Mouse (Mus musculus) stomach, embryonic 14.5 days (tissue): ENCODE measurements around the gene 1190002N15Rik. TPM values are rescaled to one million over a fixed set of nuclear protein-coding genes. Genes with fewer than 3 reads are reported as not detected.
A peak's percentile ranks its signal among the peaks of the same experiment; 100 is the strongest.

Experiments
- ATAC-seq: fragments of 200-750 bp; cut with Nextera tagmentation; 2 replicates; pipeline ENCODE4 v1.8.0; 2017; ENCODE audit warnings: low read depth, moderate TSS enrichment; ENCODE audit not compliant: insufficient number of reproducible peaks, insufficient read depth, low FRiP score
- H3K27ac ChIP-seq: fragments of 300-500 bp; sonication (generic); 2 replicates; pipeline ENCODE4 v1.5.1; 2014; ENCODE audit warnings: mild to moderate bottlenecking, low read length, moderate library complexity, mixed read lengths
- H3K27me3 ChIP-seq: fragments of 300-500 bp; sonication (generic); 2 replicates; pipeline ENCODE4 v1.6.1; 2014; ENCODE audit warnings: low read length, control low read depth, mixed read lengths; ENCODE audit not compliant: control insufficient read depth, insufficient read depth
- H3K36me3 ChIP-seq: fragments of 300-500 bp; sonication (generic); 2 replicates; pipeline ENCODE4 v1.6.1; 2014; ENCODE audit warnings: mild to moderate bottlenecking, control low read depth, low read length, moderate library complexity, mixed read lengths; ENCODE audit not compliant: control insufficient read depth, insufficient read depth
- H3K4me1 ChIP-seq: fragments of 300-500 bp; sonication (generic); 2 replicates; pipeline ENCODE4 v1.6.1; 2014; ENCODE audit warnings: low read length, control low read depth, mixed read lengths; ENCODE audit not compliant: control insufficient read depth, insufficient read depth
- H3K4me2 ChIP-seq: fragments of 300-500 bp; sonication (generic); replicated peaks from 2 replicates; pipeline ENCODE4 v1.6.1; 2014; ENCODE audit warnings: low read depth, low read length, control low read depth
- H3K4me3 ChIP-seq: fragments of 300-500 bp; sonication (generic); 2 replicates; pipeline ENCODE4 v1.5.1; 2014; ENCODE audit warnings: low read depth, low read length, control low read depth
- H3K9ac ChIP-seq: fragments of 300-500 bp; sonication (generic); replicated peaks from 2 replicates; pipeline ENCODE4 v1.6.1; 2014; ENCODE audit warnings: low read depth, mild to moderate bottlenecking, control low read depth, low read length, moderate library complexity, mixed read lengths
- H3K9me3 ChIP-seq: fragments of 300-500 bp; sonication (generic); 2 replicates; pipeline ENCODE4 v1.6.1; 2016; ENCODE audit warnings: low read depth, low read length, control low read depth; ENCODE audit not compliant: control insufficient read depth
- WGBS: fragments of 180-500 bp; shearing (Covaris S2); extraction: QIAGEN DNeasy Blood & Tissue Kit; methylation state at CpG from one replicate; pipeline ENCODE4 v1.1.7; 2014; 5-methylcytosine and 5-hydroxymethylcytosine counted together
- polyA plus RNA-seq: library from polyadenylated mRNA; unstranded; fragments of >200 nt; fragmentation: Nextera tagmentation; extraction: Ambion mirVana; gene quantifications from 2 replicates; pipeline ENCODE4 v1.2.1, GENCODE M21; 2014

1190002N15Rik gene
- polyA plus RNA-seq, 1 experiment from 2014 or later, result 12.4 TPM

GRCm38 (mm10) chr9:94491467-94491866 lies 46.4 kb downstream of the 1190002N15Rik start:
- Histone ChIP-seq H3K4me1 (no peaks in the 10 kb centered on the region), H3K36me3 (no peaks in the 10 kb centered on the region), H3K9ac (no peak overlapping the region), H3K27ac (no peak overlapping the region), H3K27me3 (no peaks in the 10 kb centered on the region), H3K9me3 (no peaks in the 10 kb centered on the region), H3K4me3 (no peak overlapping the region), H3K4me2 (no peak overlapping the region)
- no peak for ATAC-seq
- 56% methylated on average over 9 of the region's 9 CpGs for WGBS

- WGBS, result 71% methylated on average over 2 of the region's 2 CpGs
- no peaks in the 10 kb centered on the region for H3K27me3 ChIP-seq
- no peak overlapping the region for H3K27ac ChIP-seq
- H3K36me3 ChIP-seq, result no peaks in the 10 kb centered on the region
- H3K4me3 ChIP-seq, result no peak overlapping the region
- H3K4me2 ChIP-seq, result no peak overlapping the region
- no peak for ATAC-seq
- peaks cover 3% of the 10 kb centered on the region; the same call in 1 of the 2 replicates for H3K4me1 ChIP-seq
- no peak overlapping the region for H3K9ac ChIP-seq
- no peaks in the 10 kb centered on the region for H3K9me3 ChIP-seq
Measured at GRCm38 (mm10) chr9:94487976-94488375, 49.9 kb downstream of the 1190002N15Rik start.

- Histone ChIP-seq H3K4me3 (no peak overlapping the region), H3K27me3 (no peaks in the 10 kb centered on the region), H3K27ac (no peak overlapping the region), H3K9ac (no peak overlapping the region), H3K4me1 (peaks cover 7% of the 10 kb centered on the region; the same call in 1 of the 2 replicates), H3K36me3 (no peaks in the 10 kb centered on the region), H3K4me2 (no peak overlapping the region), H3K9me3 (no peaks in the 10 kb centered on the region)
- WGBS, result 58% methylated on average over 6 of the region's 6 CpGs
- no peak for ATAC-seq
Measured at GRCm38 (mm10) chr9:94483291-94483879, 54.5 kb downstream of the 1190002N15Rik start.

GRCm38 (mm10) chr9:94482215-94482975 lies 55.5 kb downstream of the 1190002N15Rik start:
- no peaks in the 10 kb centered on the region for H3K9me3 ChIP-seq
- H3K4me2 ChIP-seq, result no peak overlapping the region
- ATAC-seq, result peak; percentile 72; the same call in 1 of the 2 replicates
- no peaks in the 10 kb centered on the region for H3K27me3 ChIP-seq
- H3K36me3 ChIP-seq, result no peaks in the 10 kb centered on the region
- H3K27ac ChIP-seq, result no peak overlapping the region
- 73% methylated on average over 10 of the region's 10 CpGs for WGBS
- peaks cover 7% of the 10 kb centered on the region; the same call in 1 of the 2 replicates for H3K4me1 ChIP-seq
- H3K9ac ChIP-seq, result no peak overlapping the region
- no peak overlapping the region for H3K4me3 ChIP-seq

GRCm38 (mm10) chr9:94481057-94481456 lies 56.8 kb downstream of the 1190002N15Rik start:
- no peaks in the 10 kb centered on the region for H3K9me3 ChIP-seq
- no peak overlapping the region for H3K27ac ChIP-seq
- no peak for ATAC-seq
- H3K4me1 ChIP-seq, result peaks cover 7% of the 10 kb centered on the region; the same call in 1 of the 2 replicates
- no peaks in the 10 kb centered on the region for H3K36me3 ChIP-seq
- no peak overlapping the region for H3K9ac ChIP-seq
- no peak overlapping the region for H3K4me3 ChIP-seq
- no peak overlapping the region for H3K4me2 ChIP-seq
- 80% methylated on average over 16 of the region's 16 CpGs for WGBS
- no peaks in the 10 kb centered on the region for H3K27me3 ChIP-seq

- H3K36me3 ChIP-seq, result no peaks in the 10 kb centered on the region
- peaks cover 7% of the 10 kb centered on the region; the same call in 1 of the 2 replicates for H3K4me1 ChIP-seq
- H3K9me3 ChIP-seq, result no peaks in the 10 kb centered on the region
- 78% methylated on average over 6 of the region's 6 CpGs for WGBS
- ATAC-seq, result no peak
- no peaks in the 10 kb centered on the region for H3K27me3 ChIP-seq
- no peak overlapping the region for H3K9ac ChIP-seq
- H3K4me3 ChIP-seq, result no peak overlapping the region
- H3K27ac ChIP-seq, result no peak overlapping the region
- no peak overlapping the region for H3K4me2 ChIP-seq
Measured at GRCm38 (mm10) chr9:94479382-94479781, 58.5 kb downstream of the 1190002N15Rik start.

GRCm38 (mm10) chr9:94478954-94479353 lies 58.9 kb downstream of the 1190002N15Rik start:
- no peak for ATAC-seq
- no peaks in the 10 kb centered on the region for H3K9me3 ChIP-seq
- H3K4me1 ChIP-seq, result peaks cover 7% of the 10 kb centered on the region; the same call in 1 of the 2 replicates
- H3K4me2 ChIP-seq, result no peak overlapping the region
- H3K36me3 ChIP-seq, result no peaks in the 10 kb centered on the region
- 77% methylated on average over 6 of the region's 6 CpGs for WGBS
- no peak overlapping the region for H3K27ac ChIP-seq
- H3K4me3 ChIP-seq, result no peak overlapping the region
- H3K9ac ChIP-seq, result no peak overlapping the region
- H3K27me3 ChIP-seq, result no peaks in the 10 kb centered on the region

GRCm38 (mm10) chr9:94475973-94476372 lies 61.9 kb downstream of the 1190002N15Rik start:
- Histone ChIP-seq H3K36me3 (no peaks in the 10 kb centered on the region), H3K9ac (no peak overlapping the region), H3K9me3 (no peaks in the 10 kb centered on the region), H3K4me3 (no peak overlapping the region), H3K4me2 (no peak overlapping the region), H3K27me3 (no peaks in the 10 kb centered on the region), H3K4me1 (no peaks in the 10 kb centered on the region), H3K27ac (no peak overlapping the region)
- WGBS, result 95% methylated on average over 1 of the region's 1 CpGs
- no peak for ATAC-seq
